Mouse (Mus musculus) embryonic fibroblast, embryonic 13.5 days (primary cell): ENCODE measurements around the gene Med26.

Experiments
- CTCF ChIP-seq: IDR thresholded peaks from 2 replicates; pipeline ENCODE4 v1.5.1; 2011; ENCODE audit warnings: mild to moderate bottlenecking, control low read depth, low read length, moderate library complexity, borderline replicate concordance; ENCODE audit not compliant: insufficient read depth
- POLR2A ChIP-seq: IDR thresholded peaks from 2 replicates; pipeline ENCODE4 v1.6.1; 2011; ENCODE audit warnings: low read depth, mild to moderate bottlenecking, control low read depth, low read length, moderate library complexity

GRCm38 (mm10) chr8:72579374-72579773 lies 31.3 kb upstream of the Med26 start:
- TF ChIP-seq POLR2A: no peak
- no peak for TF ChIP-seq CTCF
